Mouse (Mus musculus) heart, adult 11 months (tissue): ENCODE data around the gene Zfp560.
A peak's percentile ranks its signal among the peaks of the same experiment; 100 is the strongest.
"Not testable (repeated sequence)": the region's sequence is repeated elsewhere in the genome, so short reads cannot be mapped to it uniquely, and the experiment has no call there.

ENCODE experiments used
- DNase-seq: peaks from one replicate; pipeline ENCODE4 v3.0.0; 2022

Zfp560 gene

GRCm38 (mm10) chr9:20384532-20385342 is at the start of gene Zfp560:
Zfp560 (minus strand) TSS chr9:20385177.
- peak; percentile 98 for DNase-seq

- no peak for DNase-seq
Measured at GRCm38 (mm10) chr9:20430004-20430403, 45.0 kb upstream of the Zfp560 start.

DNA sequence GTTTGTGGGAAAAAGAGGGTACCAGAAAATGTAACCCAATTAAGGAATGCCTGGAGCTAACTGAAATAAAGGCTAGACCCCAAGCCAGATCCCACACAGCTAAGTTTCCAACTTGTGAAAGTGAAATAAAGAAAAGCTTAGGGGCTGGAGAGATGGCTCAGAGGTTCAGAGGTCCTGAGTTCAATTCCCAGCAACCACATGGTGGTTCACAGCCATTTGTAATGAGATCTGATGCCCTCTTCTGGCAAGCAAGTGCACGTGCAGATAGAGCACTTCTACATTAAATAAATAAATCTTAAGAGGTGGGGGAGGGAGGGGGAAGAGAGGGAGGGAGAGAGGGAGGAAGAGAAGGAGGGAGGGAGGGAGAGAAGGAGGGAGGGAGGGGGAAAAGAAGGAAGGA is 26.5 kb upstream of the Zfp560 start:
- DNase-seq = no peak

- no peak for DNase-seq
Measured at GRCm38 (mm10) chr9:20409319-20409718, 24.3 kb upstream of the Zfp560 start.

- DNase-seq = no peak
Measured at GRCm38 (mm10) chr9:20385343-20385703, 346 bp upstream of the Zfp560 start.

DNA sequence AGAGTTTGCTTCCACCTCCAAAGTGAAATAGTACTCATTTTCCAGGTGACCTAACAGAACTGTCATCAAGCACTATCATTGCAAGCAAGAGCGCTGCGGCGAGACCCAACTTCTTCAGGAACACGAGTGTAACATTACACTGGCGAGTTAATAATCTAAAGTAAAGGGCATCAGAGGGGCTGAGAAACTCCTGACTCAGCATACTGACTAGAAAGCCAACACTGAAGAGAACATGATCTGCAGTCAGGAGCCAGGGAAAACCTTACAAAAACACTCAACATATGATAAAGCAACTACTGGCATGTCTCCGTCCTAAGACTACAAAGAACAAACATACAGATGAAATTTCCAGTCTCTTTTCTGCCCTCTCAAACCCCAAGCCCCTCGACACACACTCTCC is 1.3 kb downstream of the Zfp560 start:
- no peak for DNase-seq

DNA sequence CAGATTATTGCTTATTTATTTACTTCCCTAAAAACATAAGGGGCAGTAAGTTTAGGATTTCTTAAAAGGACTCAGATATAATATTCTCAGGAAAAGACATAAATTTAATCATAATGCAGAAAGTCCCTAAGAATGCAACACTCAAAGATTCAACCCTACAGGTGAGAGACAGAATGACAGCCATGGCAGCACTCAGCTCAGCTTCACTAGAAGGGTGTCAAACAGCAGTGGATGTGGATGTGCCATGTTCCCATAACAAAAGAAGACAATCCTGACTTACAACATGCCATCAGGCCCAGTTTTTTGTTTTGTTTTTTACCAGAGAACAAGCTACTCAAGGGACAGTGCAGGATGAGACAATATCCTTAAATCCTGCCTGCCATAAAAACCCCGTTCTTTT is 10.3 kb downstream of the Zfp560 start:
- DNase-seq = peak; percentile 19

- DNase-seq = peak; percentile 16
Measured at GRCm38 (mm10) chr9:20367311-20367710, 17.7 kb downstream of the Zfp560 start.

DNA sequence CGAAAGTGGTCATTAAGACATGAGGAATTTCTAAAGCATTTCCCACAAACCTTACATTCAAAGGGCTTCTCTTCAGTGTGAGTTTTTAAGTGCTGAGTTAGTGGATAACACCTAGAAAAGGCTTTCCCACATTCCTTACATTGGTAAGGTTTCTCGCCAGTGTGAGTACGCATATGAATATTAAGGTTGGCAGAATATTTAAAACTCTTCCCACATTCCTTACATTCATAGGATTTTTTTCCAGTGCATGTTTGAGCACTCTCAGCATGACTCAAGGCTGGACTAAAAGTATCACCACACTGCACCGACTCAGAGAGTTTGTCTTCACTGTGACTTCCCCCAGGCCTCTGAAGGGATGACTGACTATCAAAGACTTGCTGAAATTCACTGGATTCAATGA is 36.5 kb downstream of the Zfp560 start:
- peak; percentile 8 for DNase-seq

- DNase-seq = no peak
Measured at GRCm38 (mm10) chr9:20335994-20336393, 49.0 kb downstream of the Zfp560 start, which contains the start of gene Olfr18. Olfr18 (minus strand) TSS chr9:20336094.

DNA sequence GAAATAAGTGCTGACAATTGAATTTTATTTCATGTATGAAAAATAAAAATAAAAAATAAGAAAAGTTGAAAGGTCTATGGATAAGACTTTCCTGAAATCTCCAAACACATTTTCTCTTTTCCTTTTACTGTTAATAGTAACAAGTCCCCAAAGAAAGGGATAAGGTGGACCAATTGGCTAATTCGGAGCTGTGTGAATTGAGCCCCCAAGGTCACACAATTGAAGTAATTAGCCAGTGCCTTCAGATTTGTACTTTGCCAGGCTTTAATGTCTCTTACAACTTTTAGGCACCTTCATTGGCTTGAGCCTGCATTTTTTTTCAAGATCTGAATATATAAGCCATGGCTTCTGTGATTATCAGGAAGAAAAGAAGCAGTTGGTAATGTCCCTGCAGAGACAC is 86.7 kb downstream of the Zfp560 start, which contains the start of gene Olfr873:
TSS of gene Olfr873 (plus strand) at position 301 of the 400 bp plus-strand sequence.
- DNase-seq = no peak

DNA sequence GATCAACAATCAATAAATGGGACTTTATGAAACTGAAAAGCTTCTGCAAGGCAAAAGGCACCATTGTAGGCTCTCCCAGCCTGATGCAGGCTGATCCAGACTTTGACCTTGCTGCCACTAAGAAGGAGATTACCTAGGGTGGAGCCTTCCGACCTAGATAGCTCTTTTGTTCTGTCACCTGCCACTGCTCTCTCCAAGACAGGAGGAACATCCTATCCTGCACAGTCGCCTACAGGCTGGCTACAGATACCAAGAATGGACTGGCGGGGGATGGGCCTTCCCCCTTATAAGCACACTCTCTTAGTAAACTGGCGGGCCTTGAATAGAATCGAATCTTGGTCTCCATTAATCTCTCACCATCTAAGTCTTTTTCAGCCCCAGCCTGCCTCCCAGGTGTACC is 89.4 kb downstream of the Zfp560 start:
- DNase-seq = not testable (repeated sequence)
